Mouse (Mus musculus) gastrocnemius, adult 18-20 months (tissue): ENCODE results near the gene Armc6. TPM values are rescaled to one million over a fixed set of nuclear protein-coding genes. Genes with fewer than 3 reads are reported as not detected.

Source experiments
- DNase-seq: peaks from one replicate; pipeline ENCODE4 v3.0.0; 2021; ENCODE audit warnings: low spot score
- long read RNA-seq, 2 experiments: library from polyadenylated mRNA; stranded (forward); transcript quantifications; one replicate each; pipeline ENCODE4 v2.0.0; 2021
- total RNA-seq, 2 experiments: library from RNA; stranded (reverse); gene quantifications; 2 replicates each; pipeline ENCODE4 v1.2.3; 2021

The Armc6 gene
- 1 to 10 TPM; 6.9 to 7.9 TPM for total RNA-seq
- long read RNA-seq, experiment 1, transcript Armc6-201 (8 exons, 2,263 nt), result major isoform, 7 of 14 reads
- long read RNA-seq, experiment 1, partial matches to known transcripts, result 1 of 14 reads
- long read RNA-seq, experiment 1, other reads (novel, unspliced or antisense), result 6 of 14 reads
- long read RNA-seq, experiment 2, partial matches to known transcripts, result 1 of 5 reads
- long read RNA-seq, experiment 2, other reads (novel, unspliced or antisense), result 1 of 5 reads

GRCm38 (mm10) chr8:70234080-70234780, at the start of gene Armc6, which contains the start of gene Sugp2:
Armc6 (minus strand) TSS chr8:70234466.
Sugp2 (plus strand) TSS chr8:70234226.
- DNase-seq, result peak; percentile 94

DNA sequence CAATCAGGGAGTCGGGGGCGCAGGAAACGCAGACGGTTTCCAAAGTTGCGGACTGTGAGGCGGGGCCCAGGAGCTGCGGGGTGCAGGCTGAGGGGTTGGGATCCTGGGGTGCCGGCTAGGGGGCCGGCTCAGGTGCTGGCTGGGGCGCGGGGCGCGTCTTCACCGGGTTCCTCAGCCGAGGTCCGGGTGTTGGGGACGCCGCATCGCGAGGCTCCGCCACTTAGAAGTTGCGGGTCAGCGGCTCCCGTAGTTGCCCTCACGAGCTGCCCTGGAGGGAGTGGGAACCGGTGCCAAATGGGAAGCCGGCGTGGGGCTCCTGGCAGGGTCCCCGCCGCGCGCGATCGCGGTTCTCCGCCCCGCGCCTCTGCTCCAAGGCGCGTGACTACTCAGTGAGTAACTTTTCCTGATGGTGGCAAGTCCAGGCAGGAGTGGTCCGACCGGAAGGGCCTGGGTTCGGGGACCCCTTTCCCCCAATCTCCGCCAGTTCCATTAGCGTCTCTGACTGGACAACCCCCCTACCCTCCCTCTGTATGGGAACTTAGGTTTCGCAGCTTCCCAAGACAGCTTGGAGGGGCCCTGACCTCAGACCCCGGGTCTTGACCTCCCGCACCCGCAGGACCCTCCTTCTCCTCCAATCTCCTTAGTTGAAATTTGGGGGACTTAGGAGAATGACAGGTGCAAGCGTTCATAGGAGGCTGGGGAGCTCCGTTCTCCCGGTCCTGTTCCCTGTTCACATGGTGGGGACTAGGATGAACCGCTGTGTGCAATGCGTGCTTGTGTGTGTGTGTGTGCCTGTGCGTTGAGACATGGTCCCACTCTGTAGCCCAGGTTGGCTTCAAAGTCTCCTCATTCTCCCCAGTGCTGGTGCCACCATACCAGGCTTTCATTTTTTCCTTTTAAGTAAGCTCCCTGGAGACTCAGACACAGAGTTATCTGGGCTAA, 49.1 kb upstream of the Armc6 start:
- DNase-seq, result peak; percentile 13

- peak; percentile 93 for DNase-seq
Measured at GRCm38 (mm10) chr8:70282603-70283135, 48.4 kb upstream of the Armc6 start, which contains the start of gene Homer3. Homer3 (plus strand) TSS chr8:70282827.

- DNase-seq, result no peak
Measured at GRCm38 (mm10) chr8:70281001-70281400, 46.7 kb upstream of the Armc6 start.

DNA sequence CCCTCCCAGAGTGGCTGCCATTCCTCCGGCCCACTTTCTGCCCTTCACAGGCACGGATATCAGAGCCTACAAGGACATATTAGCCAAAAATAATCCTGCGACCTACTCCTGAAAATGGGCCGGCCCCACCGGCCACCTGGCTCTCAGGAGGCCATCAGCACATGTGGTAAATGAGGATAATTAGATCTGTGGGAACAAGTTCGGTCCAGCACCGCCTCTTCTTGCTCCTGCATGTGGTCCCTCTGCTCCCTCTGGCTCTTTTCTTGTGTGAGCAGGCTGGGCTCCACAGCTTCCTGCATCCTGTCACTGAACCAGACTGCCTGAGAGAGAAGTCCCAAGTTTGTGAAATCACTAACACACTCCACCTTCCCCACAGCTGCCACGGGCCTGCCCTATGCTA, 45.0 kb upstream of the Armc6 start:
- no peak for DNase-seq

DNA sequence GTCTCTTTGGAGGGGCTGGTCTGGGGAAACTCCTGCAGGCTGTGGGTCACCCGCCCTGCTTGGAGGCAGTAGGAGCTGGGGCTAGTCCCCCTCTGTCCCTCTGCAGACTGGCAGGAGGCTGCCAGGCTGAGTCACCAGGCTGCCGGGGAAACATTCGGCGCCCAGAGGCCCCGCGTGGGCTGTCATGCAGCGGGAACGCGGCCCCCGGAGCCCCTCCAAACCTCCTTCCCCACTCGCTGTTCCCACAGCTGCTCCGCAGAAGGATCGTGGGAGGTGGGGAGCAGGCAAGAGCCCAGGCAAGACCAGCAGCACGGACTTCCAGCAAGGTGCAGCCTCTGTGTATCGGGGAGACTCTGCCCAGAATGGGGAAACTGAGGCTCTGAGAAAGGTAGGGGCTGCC, 43.9 kb upstream of the Armc6 start:
- no peak for DNase-seq

DNA sequence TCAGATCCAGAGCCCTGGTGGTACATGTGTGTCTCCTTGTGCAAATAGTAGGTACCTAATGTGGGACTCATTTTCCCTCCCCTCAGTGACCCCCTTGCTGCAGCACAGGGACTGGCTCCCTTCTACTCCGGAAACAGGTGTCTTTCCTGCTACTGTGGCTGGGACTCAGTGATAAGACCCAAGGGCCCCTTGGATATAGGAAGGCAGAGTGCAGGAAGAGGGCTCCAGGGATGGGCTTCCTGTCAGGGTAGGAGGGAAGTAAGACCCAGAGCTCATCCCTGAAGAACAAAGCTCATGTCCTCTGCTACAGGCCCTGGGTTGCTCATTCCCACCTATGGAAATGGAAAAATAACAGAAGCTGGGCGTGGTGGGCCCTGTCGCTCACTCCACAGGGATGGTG, 42.2 kb upstream of the Armc6 start:
- no peak for DNase-seq

GRCm38 (mm10) chr8:70274350-70274749, 40.1 kb upstream of the Armc6 start:
- DNase-seq, result no peak

DNA sequence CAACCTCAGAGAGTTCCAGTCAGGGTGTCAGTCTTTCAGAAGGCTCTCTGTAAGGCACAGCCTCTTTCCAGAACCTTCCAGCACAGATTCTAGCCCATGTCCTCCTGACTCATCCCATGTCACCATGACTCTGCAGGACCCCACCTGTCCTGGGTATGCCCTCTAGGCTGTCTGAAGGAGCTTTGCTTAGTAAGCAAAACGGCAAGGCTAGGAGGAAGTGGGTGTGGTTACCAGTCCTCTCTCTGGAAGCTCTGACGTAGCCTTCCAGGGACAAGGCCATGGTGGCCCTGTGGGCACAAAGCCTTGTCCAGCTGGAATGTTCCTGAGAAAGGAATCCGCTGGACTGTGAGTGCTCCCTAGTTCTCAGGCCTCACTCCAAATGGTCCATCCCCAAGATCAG, 38.7 kb upstream of the Armc6 start:
- DNase-seq, result peak; percentile 15

GRCm38 (mm10) chr8:70268799-70269565, 34.7 kb upstream of the Armc6 start:
- no peak for DNase-seq

DNA sequence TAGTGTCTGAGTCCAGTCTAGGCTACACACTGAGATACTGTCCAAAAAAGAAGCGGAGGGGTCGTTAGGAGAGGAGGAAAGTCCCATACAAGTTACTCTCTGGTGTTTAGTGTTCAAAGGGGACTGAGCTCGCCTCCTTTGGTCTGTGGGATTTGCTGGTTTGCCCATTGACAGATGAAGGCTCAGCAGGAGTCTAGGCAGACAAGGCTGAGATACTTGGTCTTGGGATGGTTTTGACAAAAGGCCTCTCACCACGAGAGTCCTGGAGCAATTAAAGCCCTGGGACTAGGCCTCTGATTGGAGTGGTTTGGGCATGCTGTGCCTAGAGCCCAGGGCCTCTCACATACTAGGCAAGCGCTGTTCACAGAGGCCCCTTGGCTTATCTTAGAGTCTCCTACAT, 34.0 kb upstream of the Armc6 start:
- DNase-seq, result no peak

DNA sequence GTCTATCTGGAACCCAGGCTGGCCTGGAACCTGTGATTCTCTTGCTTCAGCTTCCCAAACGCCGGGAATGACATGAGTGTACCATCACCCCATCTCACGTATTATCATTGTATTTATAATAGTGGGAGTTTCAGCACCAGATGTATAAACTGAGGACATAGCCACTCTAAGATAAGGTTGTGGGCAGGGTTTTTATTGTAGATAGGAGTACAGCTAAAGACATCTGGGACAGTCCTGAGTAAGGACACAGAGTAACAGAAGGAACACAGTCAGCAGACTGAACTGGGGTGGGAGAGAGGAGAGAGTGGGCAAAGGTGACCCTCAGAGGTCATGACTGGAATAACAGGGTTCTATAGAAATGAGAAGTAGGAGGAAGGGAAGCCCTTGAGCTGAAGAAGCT, 33.4 kb upstream of the Armc6 start:
- no peak for DNase-seq

DNA sequence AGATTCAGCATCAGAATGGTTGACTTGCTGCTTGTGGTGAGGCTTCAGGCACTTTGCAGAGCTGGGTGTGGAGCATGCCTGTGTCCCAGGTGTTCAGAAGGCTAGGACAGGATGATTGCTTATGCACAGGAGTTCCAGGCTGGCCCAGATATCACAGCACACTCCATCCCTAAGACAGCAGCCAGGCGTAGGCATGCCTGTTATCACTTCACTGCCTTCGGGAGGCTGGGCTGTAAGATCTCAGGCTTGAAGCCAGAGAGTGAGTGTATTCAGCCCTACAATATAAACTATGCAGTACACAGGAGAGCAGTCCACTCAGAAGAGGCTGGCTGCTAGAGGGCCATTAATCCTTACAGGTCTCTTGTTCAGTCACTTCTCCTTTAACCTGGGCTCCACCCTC, 24.8 kb upstream of the Armc6 start:
- no peak for DNase-seq

GRCm38 (mm10) chr8:70258600-70258999, 24.3 kb upstream of the Armc6 start:
- no peak for DNase-seq

DNA sequence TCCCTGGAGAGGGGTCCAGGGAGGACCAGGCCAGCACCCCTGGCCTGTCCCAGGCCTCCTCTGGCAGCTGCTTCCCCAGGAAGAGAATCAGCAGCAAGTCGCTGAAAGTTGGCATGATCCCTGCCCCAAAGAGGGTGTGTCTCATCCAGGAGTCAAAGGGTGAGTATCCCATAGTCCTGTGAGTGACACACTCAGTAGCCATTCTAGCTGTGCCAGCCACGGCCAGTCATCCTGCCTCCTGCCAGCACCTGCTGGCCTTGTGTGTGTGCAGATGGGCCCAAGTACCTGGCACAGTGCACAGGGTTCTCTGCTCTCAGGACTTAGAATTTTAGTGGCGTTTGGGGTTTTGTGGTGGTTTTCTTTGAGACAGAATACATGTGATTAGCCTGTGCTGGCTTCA, 23.2 kb upstream of the Armc6 start:
- DNase-seq, result no peak

- DNase-seq, result no peak
Measured at GRCm38 (mm10) chr8:70254628-70255027, 20.4 kb upstream of the Armc6 start.

- no peak for DNase-seq
Measured at GRCm38 (mm10) chr8:70247841-70248240, 13.6 kb upstream of the Armc6 start.

DNA sequence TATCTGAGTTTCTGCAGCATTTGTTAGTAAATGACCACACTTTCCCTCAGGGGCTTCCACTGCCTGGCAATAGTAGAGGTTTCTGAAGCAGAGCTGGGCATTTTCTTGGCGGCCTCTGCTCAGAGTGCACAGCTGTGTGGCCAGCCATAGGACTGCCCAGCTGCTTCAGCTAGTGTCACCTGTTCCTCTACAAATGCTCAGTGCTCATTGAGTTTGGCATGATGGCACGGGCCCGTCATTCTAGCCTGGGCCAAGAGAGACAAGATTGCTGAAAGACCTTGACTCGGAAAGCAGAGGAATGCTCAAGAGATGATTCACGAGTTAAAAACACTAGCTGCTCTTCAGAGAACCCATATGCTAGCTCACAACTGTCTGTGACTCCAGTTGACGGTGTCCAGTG, 12.4 kb upstream of the Armc6 start:
- DNase-seq, result peak; percentile 19

DNA sequence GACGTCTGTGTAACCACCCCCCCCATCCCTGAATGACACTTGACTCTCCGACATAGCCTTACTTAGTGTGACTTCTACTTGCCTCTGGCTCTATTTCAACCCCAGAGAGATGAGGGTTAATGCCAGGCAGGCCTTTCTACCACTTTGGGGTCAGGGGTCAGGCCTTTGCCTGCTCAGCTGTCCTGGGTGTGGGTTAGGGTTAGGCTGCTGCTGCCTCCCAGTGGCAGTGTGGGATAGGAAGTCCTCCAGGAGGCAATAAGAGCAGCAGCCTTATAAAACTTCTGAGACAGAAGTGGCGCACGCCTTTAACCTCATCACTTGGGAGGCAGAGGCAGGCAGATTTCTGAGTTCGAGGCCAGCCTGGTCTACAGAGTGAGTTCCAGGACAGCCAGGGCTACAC, 6.4 kb upstream of the Armc6 start:
- DNase-seq, result no peak

DNA sequence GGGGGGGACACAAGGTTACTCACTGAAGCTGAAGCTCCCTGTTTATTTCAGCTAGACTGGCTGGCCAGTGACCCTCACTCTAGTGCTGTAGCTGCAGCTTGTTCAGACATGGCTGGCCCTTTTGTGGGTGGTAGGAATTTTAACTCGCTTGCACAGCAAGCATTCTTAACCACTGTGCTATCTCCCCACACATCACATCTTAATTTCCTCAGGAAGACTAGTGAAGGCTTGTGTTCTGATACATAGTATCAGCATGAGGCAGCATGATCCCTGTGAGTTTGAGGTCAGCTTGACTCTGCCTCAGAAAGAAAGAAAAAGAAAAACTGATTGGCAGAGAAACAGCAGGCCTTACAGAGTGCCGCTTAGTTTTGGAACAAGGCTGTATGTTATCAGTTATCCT, 3.6 kb upstream of the Armc6 start:
- no peak for DNase-seq

DNA sequence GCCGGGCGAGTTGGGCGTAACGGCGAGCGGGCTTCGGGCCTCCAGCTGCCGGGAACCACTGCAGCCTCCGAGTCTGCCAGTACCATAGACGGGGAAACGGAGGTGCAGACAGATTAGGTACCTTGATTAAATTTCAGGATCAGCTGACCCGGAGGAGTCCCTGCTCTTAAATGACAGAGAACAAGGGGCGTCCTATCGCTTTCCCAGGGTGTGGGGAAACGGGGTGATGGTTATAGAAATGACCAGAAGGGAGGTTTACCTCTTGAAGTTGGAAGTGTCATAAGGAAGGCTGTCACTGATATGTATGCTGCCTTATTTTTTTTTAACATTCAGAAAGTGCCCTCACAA, 489 bp upstream of the Armc6 start:
- no peak for DNase-seq
